Mouse (Mus musculus) myocyte (in vitro differentiated cells): ENCODE data around the gene Gen1.

Experiments
- CEBPB ChIP-seq: IDR thresholded peaks from 2 replicates; pipeline ENCODE4 v1.6.1; 2011; ENCODE audit warnings: mild to moderate bottlenecking, moderate library complexity; ENCODE audit not compliant: poor library complexity, insufficient read depth, severe bottlenecking
- MAX ChIP-seq: IDR thresholded peaks from one replicate; pipeline ENCODE4 v1.6.1; 2011; ENCODE audit warnings: low read depth, mild to moderate bottlenecking, control low read depth
- MYOD1 ChIP-seq, 3 experiments: IDR thresholded peaks; one replicate each; pipeline ENCODE4 v1.6.1; 2011; ENCODE audit warnings: control low read depth in 2 of 3, low read depth in 2 of 3, mild to moderate bottlenecking in 2 of 3, moderate library complexity in 1 of 3; ENCODE audit not compliant: insufficient read length in 2 of 3, control insufficient read depth in 1 of 3
- POLR2A ChIP-seq: IDR thresholded peaks from one replicate; pipeline ENCODE4 v1.6.1; 2011; ENCODE audit warnings: low read depth, mild to moderate bottlenecking, control low read depth, moderate library complexity; ENCODE audit not compliant: insufficient read length
- TCF12 ChIP-seq: IDR thresholded peaks from one replicate; pipeline ENCODE4 v1.6.1; 2011; ENCODE audit warnings: mild to moderate bottlenecking, control low read depth; ENCODE audit not compliant: poor library complexity, insufficient read depth, severe bottlenecking
- USF1 ChIP-seq: IDR thresholded peaks from one replicate; pipeline ENCODE4 v1.6.1; 2011; ENCODE audit warnings: low read depth, mild to moderate bottlenecking, control low read depth, moderate library complexity

DNA sequence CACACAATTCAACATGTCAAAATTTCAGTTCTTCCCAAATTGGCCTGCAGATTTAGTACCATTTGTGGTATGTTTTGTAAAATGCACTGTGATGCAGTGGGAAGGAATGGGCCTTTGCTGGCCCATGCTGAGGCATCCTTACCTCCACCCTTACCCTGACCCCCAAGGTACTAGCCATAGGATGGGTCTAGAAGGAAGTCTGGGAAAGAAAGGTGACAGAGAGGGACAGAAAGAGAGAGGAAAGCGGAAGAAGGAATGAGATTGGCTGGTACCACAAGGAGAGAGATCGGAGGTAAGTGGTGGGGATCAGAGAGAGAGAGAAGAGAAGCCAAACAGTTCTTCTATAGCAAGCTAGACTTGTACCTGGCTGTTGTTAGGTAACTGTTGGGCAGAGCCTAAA, 45.5 kb upstream of the Gen1 start:
- TF ChIP-seq POLR2A (no peak), CEBPB (no peak), MAX (no peak), USF1 (no peak), TCF12 (no peak), MYOD1 (IDR thresholded peaks at IDR 0.05; ENCODE audit: control insufficient read depth in 1 of 3, insufficient read length in 2 of 3, low read depth in 2 of 3) (no peak)
